Mouse (Mus musculus) small intestine, adult 2 months (tissue): ENCODE results near the gene Hes3.

ENCODE experiments used
- CTCF ChIP-seq: fragments of 200-500 bp; IDR thresholded peaks from 2 replicates; pipeline ENCODE4 v1.5.1; 2012; ENCODE audit warnings: low read depth, mild to moderate bottlenecking, control low read depth, inconsistent platforms, low read length, moderate library complexity, mixed read lengths; ENCODE audit not compliant: insufficient replicate concordance, insufficient read length; ENCODE audit errors: extremely low read depth
- POLR2A ChIP-seq: fragments of 200-500 bp; IDR thresholded peaks from 2 replicates; pipeline ENCODE4 v1.6.1; 2012; ENCODE audit warnings: low read depth, mild to moderate bottlenecking, control low read depth, inconsistent platforms, low read length, moderate library complexity

DNA sequence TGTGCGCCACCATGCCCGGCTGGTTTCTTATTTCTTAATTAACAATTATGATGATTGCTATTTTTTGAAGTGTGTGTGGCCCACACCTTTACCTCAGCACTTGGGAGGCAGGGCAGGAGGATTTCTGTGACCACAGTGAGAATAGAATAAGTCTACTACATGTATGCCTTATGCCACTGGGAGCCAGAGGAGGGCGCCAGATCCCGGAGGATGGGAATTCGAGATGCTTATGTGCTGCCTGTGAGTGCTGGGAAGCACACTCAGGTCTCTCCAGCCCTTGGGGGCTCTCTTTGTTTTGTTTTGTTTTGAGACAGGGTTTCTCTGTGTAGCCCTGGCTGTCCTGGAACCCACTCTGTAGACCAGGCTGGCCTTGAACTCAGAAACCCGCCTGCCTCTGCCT, 37.2 kb upstream of the Hes3 start:
- TF ChIP-seq CTCF (peak; percentile 43; the same call in 1 of the 2 replicates), POLR2A (no peak)
